Mouse (Mus musculus) cortical plate, adult 2 months (tissue): ENCODE results near the gene Srrm1. TPM values are rescaled to one million over a fixed set of nuclear protein-coding genes. Genes with fewer than 3 reads are reported as not detected.

ENCODE experiments used
- H3K27ac ChIP-seq: fragments of 200-500 bp; 2 replicates; pipeline ENCODE4 v1.5.1; 2012; ENCODE audit warnings: low read length, control low read depth, inconsistent platforms; ENCODE audit not compliant: insufficient read depth
- H3K4me1 ChIP-seq: fragments of 200-500 bp; 2 replicates; pipeline ENCODE4 v1.6.1; 2011; ENCODE audit warnings: low read length; ENCODE audit not compliant: control insufficient read depth, insufficient read depth
- H3K4me3 ChIP-seq: fragments of 200-500 bp; 2 replicates; pipeline ENCODE4 v1.5.1; 2011; ENCODE audit warnings: mild to moderate bottlenecking, low read length, control low read depth; ENCODE audit not compliant: insufficient read depth
- CTCF ChIP-seq: fragments of 200-500 bp; IDR thresholded peaks from 2 replicates; pipeline ENCODE4 v1.5.1; 2011; ENCODE audit warnings: mild to moderate bottlenecking, control low read depth, low read length; ENCODE audit not compliant: insufficient read depth; ENCODE audit errors: extremely low read depth
- POLR2A ChIP-seq: fragments of 200-500 bp; IDR thresholded peaks from 2 replicates; pipeline ENCODE4 v1.6.1; 2011; ENCODE audit warnings: mild to moderate bottlenecking, low read length, control low read depth; ENCODE audit not compliant: insufficient read depth; ENCODE audit errors: extremely low read depth
- polyA plus RNA-seq: library from polyadenylated mRNA; depleted of rRNA; stranded (reverse); fragments of >200 nt; gene quantifications from 2 replicates; pipeline ENCODE4 v1.2.3, GENCODE M21; 2012

The Srrm1 gene
- polyA plus RNA-seq, 1 experiment = 115 TPM

DNA sequence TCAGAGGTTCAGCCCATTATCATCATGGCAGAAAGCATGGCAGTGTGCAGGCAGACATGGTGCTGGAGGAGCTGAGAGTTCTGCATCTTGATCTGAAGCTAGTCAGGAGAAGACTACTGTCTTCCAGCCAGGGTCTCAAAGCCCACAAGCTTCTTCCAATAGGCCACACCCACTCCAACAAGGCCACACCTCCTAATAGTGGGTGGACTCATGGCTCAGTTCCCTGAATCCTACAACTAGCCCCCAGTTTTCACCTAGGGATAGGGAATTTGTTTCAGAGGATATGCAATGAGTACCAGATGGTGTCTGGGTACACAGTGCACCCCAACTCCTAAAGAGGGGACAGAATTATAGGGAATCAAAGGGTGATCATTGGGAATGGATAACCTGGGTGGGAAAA, 56.6 kb downstream of the Srrm1 start:
- TF ChIP-seq POLR2A (no peak), CTCF (no peak)
- H3K4me1 ChIP-seq = no peaks in the 10 kb centered on the region
- no peak overlapping the region for H3K4me3 ChIP-seq
- no peak overlapping the region for H3K27ac ChIP-seq

DNA sequence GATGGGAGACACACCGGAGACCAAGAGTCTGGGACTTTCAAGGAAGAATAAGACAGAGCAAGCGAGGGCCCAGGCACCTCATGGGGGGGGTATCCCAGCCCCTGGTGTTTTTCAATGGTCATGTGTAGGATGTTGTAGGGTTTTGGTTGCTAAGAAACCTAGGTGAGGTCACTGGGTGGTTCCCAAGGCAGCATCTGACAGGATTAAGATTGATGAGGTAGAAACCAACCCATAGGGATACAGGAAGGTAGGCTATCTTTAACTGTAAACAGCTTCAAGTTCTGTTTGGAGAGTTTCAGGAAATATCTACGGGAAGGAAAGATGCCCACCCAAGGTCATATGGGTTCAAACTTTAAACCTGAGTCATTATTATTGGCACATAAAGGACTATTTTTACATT, 59.3 kb downstream of the Srrm1 start:
- Histone ChIP-seq H3K4me3 (no peak overlapping the region), H3K27ac (no peak overlapping the region), H3K4me1 (no peaks in the 10 kb centered on the region)
- TF ChIP-seq POLR2A (no peak), CTCF (no peak)

DNA sequence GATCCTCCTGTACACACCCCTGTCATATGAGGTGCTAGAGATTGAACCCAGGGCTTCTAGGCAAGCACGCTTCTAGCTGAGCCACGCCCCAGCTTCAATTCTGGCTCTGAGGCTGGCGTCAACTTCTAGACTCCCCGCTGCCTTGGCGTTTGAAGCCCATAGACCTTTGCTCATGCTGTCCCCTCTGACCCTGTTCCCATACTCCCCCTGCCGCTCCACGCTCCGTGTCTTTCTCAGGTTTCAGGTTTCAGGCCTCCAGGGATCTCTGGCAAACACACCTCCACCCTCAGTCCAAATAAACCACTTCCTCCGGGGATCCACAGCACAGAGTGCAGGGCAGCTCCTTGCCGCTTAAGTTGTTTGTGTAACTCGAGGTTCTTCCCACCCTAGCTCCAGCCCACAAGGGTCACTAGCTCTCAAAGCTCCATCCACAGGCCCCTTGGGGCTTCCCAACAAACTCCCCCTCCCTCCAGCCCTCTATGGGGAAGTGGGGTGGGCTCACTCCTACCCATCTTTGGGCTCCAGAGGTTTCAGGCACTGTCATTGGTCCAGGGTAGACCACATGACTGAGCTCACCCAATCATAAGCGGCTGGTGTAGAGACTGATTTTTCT, 60.5 kb downstream of the Srrm1 start:
- no peak overlapping the region for H3K27ac ChIP-seq
- H3K4me3 ChIP-seq = no peak overlapping the region
- no peaks in the 10 kb centered on the region for H3K4me1 ChIP-seq
- no peak for TF ChIP-seq POLR2A
- TF ChIP-seq CTCF = no peak

DNA sequence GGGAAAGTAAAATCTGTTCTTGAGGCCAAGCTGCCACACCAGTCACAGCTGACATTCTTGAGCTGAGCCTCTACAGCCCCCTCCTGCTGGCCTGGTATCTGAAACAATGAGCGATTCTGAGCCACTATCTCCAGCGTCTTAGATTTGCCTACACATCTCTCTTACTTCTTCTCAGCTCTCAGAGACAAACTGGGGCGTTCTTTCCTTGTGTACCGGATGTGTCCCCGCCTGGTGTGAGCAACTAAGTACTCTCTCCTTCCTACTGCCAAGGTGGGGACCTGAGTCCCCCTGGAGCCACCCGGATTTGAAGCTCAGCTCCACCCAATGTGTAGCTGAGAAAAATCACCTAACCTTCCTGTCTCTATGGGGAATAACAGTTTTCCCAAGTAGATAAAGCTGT, 61.3 kb downstream of the Srrm1 start:
- Histone ChIP-seq H3K4me3 (no peak overlapping the region), H3K27ac (no peak overlapping the region), H3K4me1 (no peaks in the 10 kb centered on the region)
- TF ChIP-seq CTCF (no peak), POLR2A (no peak)

DNA sequence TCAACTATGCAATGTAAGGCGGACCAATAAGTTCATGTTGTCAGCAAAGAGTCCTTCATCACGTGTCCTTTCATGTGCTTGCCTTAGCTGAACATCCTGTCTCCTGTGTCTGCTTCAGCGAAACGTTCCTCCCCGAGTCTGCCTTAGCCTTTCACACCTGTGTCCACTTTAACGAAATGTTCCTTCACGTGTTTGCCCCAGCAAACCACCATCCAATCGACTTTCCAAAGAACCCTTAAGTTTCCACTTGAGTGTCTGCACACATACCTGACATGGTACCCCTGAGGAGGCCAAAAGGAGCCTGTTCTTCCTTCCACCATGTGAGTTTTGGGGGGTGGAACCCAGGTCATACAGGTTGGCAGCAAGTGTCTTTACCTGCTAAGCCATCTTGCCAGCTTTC, 61.9 kb downstream of the Srrm1 start:
- TF ChIP-seq CTCF = no peak
- no peak for TF ChIP-seq POLR2A
- H3K4me1 ChIP-seq = no peaks in the 10 kb centered on the region
- H3K27ac ChIP-seq = no peak overlapping the region
- H3K4me3 ChIP-seq = no peak overlapping the region

DNA sequence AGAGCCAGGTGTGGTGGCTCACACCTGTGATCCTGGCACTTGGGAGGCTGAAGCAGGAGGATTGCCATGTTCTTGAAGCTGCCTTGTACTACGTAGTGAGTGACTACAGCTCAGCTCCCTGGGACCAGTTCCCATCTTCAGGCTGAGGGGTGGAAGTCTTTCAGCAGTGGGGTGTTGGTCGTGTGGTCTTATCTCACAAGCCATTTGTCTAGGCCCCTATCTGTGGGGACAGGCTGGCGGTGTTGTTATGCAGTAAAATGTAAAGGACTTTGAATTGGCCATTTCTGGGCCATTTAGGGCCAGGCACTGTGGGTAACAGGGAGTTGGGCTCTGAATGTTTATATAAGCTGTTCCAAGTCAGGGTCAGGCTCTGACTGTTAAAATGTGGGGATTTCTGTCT, 65.1 kb downstream of the Srrm1 start:
- no peak for TF ChIP-seq POLR2A
- no peak for TF ChIP-seq CTCF
- no peak overlapping the region for H3K27ac ChIP-seq
- no peaks in the 10 kb centered on the region for H3K4me1 ChIP-seq

DNA sequence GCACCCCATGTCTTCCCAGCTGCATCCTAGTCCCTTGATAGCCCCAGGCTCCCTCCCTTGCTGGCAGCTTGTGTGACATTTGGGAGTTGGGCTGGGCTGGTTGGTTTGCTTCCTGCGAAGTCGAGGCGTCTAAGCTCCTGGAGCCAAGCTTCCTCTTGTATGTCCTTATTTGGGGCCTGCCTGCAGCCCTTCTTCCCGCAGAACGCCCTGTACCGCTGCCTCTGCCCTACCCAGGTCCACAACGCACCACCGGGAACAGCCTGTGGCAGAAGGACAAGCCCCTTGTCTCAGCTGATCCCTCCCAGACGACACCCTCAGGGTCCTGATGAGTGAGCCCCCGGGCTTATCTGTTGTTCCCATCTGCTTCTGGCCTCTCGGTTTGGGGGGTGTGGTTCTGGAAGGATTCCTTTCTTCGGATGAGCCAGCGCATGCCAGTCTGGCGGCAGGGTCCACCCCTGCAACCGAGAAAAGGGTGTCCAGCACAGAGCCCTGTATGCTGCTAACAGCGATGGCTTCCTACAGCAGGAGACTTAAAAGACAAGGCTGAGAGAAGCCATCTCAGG, 66.2 kb downstream of the Srrm1 start:
- H3K4me1 ChIP-seq = no peaks in the 10 kb centered on the region
- TF ChIP-seq POLR2A = no peak
- no peak for TF ChIP-seq CTCF
- H3K27ac ChIP-seq = peak overlapping the region; percentile 74; the same call in 1 of the 2 replicates
- no peak overlapping the region for H3K4me3 ChIP-seq

More for the DNA sequence above, 65.1 kb downstream of the Srrm1 start:
- no peak overlapping the region for H3K4me3 ChIP-seq

DNA sequence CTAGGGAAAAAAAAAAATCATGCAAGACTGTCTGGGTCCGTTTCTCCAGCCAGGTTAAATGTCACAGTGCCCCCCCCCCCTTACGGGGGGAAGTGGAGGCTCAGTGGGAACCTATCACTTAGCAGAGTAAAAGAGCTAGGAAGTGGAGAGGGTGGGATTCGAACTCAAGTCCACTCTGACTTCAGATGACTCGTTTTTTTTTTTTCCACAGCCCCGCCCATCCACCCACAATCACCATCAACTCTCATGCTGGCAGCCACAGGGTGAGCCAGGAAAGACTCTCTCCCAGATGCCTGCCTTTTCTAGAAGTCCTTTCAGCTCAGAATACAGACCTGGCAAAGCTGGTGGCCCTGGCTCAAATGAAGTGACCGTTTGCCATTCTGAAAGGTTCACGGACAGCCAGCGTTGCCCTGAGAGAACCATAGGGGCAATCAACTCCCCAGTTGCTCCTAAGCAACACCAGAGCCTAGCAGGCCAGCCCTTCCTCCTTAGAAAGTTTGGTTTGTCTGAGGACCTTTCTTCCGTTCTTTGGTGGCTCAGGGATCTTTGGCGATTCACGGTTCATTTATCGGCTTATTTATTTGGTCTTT, 67.0 kb downstream of the Srrm1 start:
- TF ChIP-seq CTCF (no peak), POLR2A (no peak)

DNA sequence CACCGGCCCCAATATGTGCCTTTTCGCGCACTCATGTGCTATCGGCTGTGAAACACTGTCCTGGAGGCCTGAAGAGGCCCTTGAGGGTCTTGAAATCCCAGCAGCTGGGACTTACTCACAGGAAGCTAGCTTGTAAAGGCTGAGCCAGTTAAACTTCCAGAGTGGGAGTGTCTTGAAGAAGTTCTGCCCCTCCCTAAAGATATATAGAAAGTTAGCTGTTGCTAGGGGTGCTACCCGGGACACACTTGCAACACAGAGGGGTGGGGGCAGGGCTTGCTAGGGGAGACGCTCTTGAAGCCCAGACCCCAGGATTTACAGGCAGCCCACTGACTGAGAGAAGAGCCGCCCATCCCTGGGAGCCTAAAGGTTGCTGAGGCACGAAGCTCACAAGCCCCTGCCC, 67.7 kb downstream of the Srrm1 start:
- H3K27ac ChIP-seq = no peak overlapping the region
- no peak for TF ChIP-seq POLR2A
- no peak overlapping the region for H3K4me3 ChIP-seq
- no peaks in the 10 kb centered on the region for H3K4me1 ChIP-seq

More for the DNA sequence above, 67.0 kb downstream of the Srrm1 start:
- Histone ChIP-seq H3K4me1 (no peaks in the 10 kb centered on the region), H3K27ac (peak overlapping the region; percentile 74; the same call in 1 of the 2 replicates), H3K4me3 (no peak overlapping the region)

DNA sequence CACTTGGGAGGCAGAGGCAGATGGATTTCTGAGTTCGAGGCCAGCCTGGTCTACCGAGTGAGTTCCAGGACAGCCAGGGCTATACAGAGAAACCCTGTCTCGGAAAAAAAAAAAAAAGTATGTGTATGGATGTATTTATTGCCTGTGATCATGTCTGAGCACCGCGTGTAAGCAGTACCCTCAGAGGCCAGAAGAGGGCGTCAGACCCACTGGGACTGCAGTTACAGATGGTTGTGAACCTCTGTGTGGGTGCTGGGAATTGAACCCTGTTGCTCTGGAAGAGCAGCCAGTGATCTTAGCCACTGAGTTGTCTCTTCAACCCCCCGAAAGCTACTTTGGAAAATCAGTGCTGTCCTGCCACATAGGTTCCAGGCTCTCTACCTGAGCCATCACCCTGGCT, 69.2 kb downstream of the Srrm1 start:
- H3K4me1 ChIP-seq = no peaks in the 10 kb centered on the region
- TF ChIP-seq POLR2A = no peak
- H3K4me3 ChIP-seq = no peak overlapping the region
- no peak overlapping the region for H3K27ac ChIP-seq

DNA sequence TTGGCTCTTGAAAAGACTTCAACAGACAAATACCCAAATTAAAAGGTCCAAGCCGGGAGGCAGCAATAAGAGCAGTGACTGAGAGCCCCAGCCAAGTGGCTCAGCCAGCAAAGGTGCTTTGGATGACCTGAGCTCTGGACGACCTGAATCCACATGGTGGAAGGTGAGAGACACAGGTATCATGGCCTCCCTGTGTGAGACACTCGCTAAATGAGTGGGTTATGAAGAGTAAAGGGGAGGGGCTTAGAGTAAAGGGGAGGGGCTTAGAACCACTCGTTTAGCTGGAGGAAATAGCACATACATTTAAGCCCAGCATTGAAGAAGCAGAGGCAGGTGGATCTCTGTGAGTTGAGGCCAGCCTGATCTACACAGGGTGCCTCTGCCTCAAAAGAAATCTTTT, 69.7 kb downstream of the Srrm1 start:
- Histone ChIP-seq H3K4me3 (no peak overlapping the region), H3K4me1 (no peaks in the 10 kb centered on the region), H3K27ac (no peak overlapping the region)
- TF ChIP-seq CTCF = no peak
- no peak for TF ChIP-seq POLR2A
